Mouse (Mus musculus) left cerebral cortex, adult 8-10 months (tissue): ENCODE data around the gene Obscn. TPM values are rescaled to one million over a fixed set of nuclear protein-coding genes. Genes with fewer than 3 reads are reported as not detected.

Experiments
- DNase-seq, 2 experiments: peaks; one replicate each; pipeline ENCODE4 v3.0.0; 2022; ENCODE audit warnings: low spot score in 2 of 2
- total RNA-seq, 4 experiments: library from RNA; stranded (reverse); gene quantifications; 2 replicates each; pipeline ENCODE4 v1.2.4; 2022

Gene Obscn
- total RNA-seq: 1 to 10 TPM; 5.3 to 5.8 (median 5.7) TPM

- DNase-seq: no peak
Observed at GRCm38 (mm10) chr11:59135904-59136452, at the start of gene Obscn. Obscn (minus strand) TSS chr11:59136402.

- DNase-seq: no peak
Observed at GRCm38 (mm10) chr11:59185490-59185889, 49.3 kb upstream of the Obscn start.

GRCm38 (mm10) chr11:59183821-59184220, 47.6 kb upstream of the Obscn start:
- DNase-seq: no peak

- DNase-seq: peak in 1 of 2 experiments; percentile 61
Observed at GRCm38 (mm10) chr11:59182864-59183331, 46.7 kb upstream of the Obscn start, which contains the start of gene Gjc2. Gjc2 (minus strand) TSS chr11:59183213.

- DNase-seq: no peak
Observed at GRCm38 (mm10) chr11:59176921-59177320, 40.7 kb upstream of the Obscn start.

GRCm38 (mm10) chr11:59176475-59176874, 40.3 kb upstream of the Obscn start:
- no peak for DNase-seq

GRCm38 (mm10) chr11:59174189-59174838, 38.1 kb upstream of the Obscn start:
- no peak for DNase-seq

- DNase-seq: no peak
Observed at GRCm38 (mm10) chr11:59170549-59170948, 34.3 kb upstream of the Obscn start.

GRCm38 (mm10) chr11:59169807-59170206, 33.6 kb upstream of the Obscn start:
- DNase-seq: no peak

GRCm38 (mm10) chr11:59165616-59166241, 29.5 kb upstream of the Obscn start:
- no peak for DNase-seq

GRCm38 (mm10) chr11:59164384-59164783, 28.2 kb upstream of the Obscn start:
- no peak for DNase-seq

- peak; percentile 98 to 100 for DNase-seq
Observed at GRCm38 (mm10) chr11:59163255-59164236, 27.3 kb upstream of the Obscn start, which contains the start of gene Iba57. Iba57 (minus strand) TSS chr11:59163739.

GRCm38 (mm10) chr11:59162443-59163254, 26.4 kb upstream of the Obscn start:
- no peak for DNase-seq

- DNase-seq: no peak
Observed at GRCm38 (mm10) chr11:59161398-59161797, 25.2 kb upstream of the Obscn start.

- no peak for DNase-seq
Observed at GRCm38 (mm10) chr11:59159558-59159957, 23.4 kb upstream of the Obscn start.

GRCm38 (mm10) chr11:59159099-59159498, 22.9 kb upstream of the Obscn start:
- DNase-seq: no peak

- DNase-seq: no peak
Observed at GRCm38 (mm10) chr11:59155900-59156299, 19.7 kb upstream of the Obscn start.

- DNase-seq: no peak
Observed at GRCm38 (mm10) chr11:59154220-59154619, 18.0 kb upstream of the Obscn start.

GRCm38 (mm10) chr11:59151729-59152128, 15.5 kb upstream of the Obscn start:
- DNase-seq: no peak

- no peak for DNase-seq
Observed at GRCm38 (mm10) chr11:59149302-59149701, 13.1 kb upstream of the Obscn start.
